Mouse (Mus musculus): ENCODE measurements around the gene Gm17651. TPM values are rescaled to one million over a fixed set of nuclear protein-coding genes. Genes with fewer than 3 reads are reported as not detected.

Gm17651 gene
- not detected in 2 replicates for polyA plus RNA-seq (2015; fragmentation: Nextera tagmentation; extraction: Ambion mirVana)

DNA sequence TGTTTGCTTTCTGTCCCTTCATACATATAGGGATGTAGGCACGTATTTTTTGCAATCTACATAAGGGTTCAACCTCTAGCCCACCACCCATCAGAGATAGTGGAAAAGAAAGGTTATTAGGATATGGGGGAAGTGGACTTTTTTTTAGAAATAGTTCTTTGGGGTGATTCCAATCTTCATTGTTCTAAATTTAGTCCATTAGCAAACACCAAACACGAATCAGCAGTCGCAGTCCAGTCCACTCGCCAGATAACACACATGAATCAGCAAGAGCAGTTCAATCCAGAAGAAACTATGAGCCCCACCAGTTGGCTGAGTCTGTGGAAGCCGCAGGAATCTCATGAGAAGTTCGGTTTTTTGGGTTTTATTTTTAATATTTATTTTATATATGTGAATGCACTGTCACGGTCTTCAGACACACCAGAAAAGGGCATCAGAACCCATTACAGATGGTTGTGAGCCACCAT, at the start of gene Gm17651:
Gene Gm17651, minus strand, starts transcription at position 51 of the 467 bp plus-strand sequence.

GRCm38 (mm10) chr3:97657655-97658411, 16.7 kb downstream of the Gm17651 start, which contains the start of gene Prkab2:
Prkab2 (plus strand) TSS chr3:97658193.

DNA sequence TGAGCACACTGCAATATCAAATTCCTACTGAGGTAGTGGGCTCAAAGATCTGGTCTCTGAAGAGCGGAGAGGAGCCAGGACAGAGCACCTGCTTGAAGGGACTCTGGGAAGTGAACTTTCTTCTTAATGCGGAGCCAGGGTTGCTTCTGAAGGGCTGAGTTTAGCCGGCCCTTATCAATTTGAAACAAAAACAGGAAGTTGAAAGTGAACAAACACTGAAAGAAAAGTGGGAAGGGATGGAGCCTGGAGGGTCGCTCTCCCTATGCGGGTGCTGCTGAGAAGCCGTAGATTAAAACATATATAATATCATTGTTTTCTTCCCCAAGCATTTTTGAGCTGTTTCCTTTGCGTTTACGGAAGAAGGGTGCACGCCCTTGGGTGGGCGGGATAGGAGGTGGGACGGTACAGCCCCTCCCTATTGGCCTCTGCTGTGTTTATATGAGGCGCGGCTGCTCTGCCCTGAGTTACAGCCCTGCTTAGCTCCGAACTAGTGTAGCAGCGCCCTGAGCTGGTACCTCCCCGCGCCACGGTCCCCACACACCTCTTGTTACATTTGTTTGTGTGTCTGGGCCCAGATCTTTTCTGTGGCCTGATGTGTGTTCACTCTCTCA, 46.0 kb downstream of the Gm17651 start, which contains the start of gene Fmo5:
Gene Fmo5, plus strand, starts transcription at position 414 of the 611 bp plus-strand sequence.

Small RNA genes within 50 kb of the gene (microRNA-seq; reads per million reads assigned to microRNA genes)
- not detected for gene Mir7225

Other genes with a start within 250 kb of the Gm17651 start
- gene Chd1l, start 64.5 kb downstream of the Gm17651 start, polyA plus RNA-seq (2015; fragmentation: Nextera tagmentation; extraction: Ambion mirVana), result 14.3 and 17.0 TPM in 2 replicates
- 314 and 339 TPM in 2 replicates for gene Fmo5, start 45.9 kb downstream of the Gm17651 start, polyA plus RNA-seq (2015; fragmentation: Nextera tagmentation; extraction: Ambion mirVana)
- gene Prkab2, start 16.5 kb downstream of the Gm17651 start, polyA plus RNA-seq (2015; fragmentation: Nextera tagmentation; extraction: Ambion mirVana), result 20.9 and 26.7 TPM in 2 replicates
- gene Pde4dip, start 214.0 kb upstream of the Gm17651 start, polyA plus RNA-seq (2015; fragmentation: Nextera tagmentation; extraction: Ambion mirVana), result 27.3 and 34.2 TPM in 2 replicates
- gene Sec22b, start 226.5 kb upstream of the Gm17651 start, polyA plus RNA-seq (2015; fragmentation: Nextera tagmentation; extraction: Ambion mirVana), result 91.6 and 104 TPM in 2 replicates